Mouse (Mus musculus): ENCODE data around the gene 1700092M07Rik.

Gene 1700092M07Rik

DNA sequence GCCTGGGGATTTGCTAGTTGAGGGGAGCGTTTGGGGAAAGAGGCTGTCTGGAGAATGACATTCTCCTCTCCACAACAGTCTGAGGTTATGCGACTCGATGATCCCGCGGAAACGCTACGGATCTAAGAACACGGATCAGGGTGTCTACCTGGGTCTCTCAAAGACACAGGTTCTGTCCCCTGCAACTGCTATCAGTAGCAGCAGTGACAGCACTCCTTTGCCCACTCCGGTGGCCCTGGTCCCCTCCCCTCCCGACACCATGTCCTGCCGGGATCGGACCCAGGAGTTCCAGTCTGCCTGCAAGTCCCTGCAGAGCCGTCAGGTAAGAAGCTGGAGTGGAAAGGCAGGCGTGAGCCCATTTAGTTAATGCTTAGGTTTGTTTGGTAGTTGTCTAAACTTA is 1.7 kb downstream of the 1700092M07Rik start:
- no peak for DNase-seq (ENCODE audit: low read depth)

- DNase-seq (ENCODE audit: low read depth): no peak
These were observed 4.9 kb downstream of the 1700092M07Rik start for GRCm38 (mm10) chr19:8745382-8745781.

- no peak for DNase-seq (ENCODE audit: low read depth)
These were observed 6.8 kb downstream of the 1700092M07Rik start for GRCm38 (mm10) chr19:8747368-8747767.

- no peak for DNase-seq (ENCODE audit: low read depth)
These were observed 15.1 kb downstream of the 1700092M07Rik start for GRCm38 (mm10) chr19:8755652-8756051.

GRCm38 (mm10) chr19:8756635-8757387 is 16.3 kb downstream of the 1700092M07Rik start, which contains the start of gene Nxf1:
Nxf1 (plus strand) TSS chr19:8757073.
- DNase-seq (ENCODE audit: low read depth): peak; percentile 95

- DNase-seq (ENCODE audit: low read depth): peak; percentile 76
These were observed 17.0 kb downstream of the 1700092M07Rik start for GRCm38 (mm10) chr19:8757471-8757998.

DNA sequence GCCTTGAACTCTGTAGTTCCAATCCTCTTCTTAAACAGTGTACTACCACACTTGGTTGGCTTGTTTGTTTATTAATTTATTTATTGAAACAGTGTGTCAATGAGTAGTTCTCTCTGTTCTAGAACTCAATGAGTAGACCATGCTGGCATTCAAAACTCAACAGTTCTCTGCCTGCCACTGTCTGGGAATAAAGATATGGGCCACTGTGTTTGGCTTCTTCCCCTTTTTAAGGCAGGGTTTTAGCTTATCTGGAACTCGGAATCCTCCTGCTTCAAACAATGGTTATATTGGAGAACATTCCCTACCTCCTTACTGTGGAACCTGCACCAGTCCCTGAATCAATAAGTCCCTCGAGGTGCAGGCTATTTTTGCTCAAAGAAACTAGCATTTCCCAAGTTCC is 18.4 kb downstream of the 1700092M07Rik start:
- no peak for DNase-seq (ENCODE audit: low read depth)

DNA sequence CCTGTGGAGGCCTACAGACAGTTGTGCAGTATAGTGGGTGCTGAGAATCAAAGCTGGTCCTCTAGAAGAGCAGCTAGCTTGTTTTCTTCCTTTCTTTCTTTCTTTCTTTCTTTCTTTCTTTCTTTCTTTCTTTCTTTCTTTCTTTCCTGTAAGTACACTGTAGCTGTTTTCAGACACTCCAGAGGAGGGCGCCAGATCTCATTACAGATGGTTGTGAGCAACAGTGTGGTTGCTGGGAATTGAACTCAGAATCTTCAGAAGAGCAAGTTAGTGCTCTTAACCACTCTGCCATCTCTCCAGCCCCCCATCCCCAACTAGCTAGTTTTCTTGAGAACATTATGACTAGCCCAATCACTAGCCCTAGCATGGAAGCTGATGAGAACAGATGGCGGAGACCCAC is 20.2 kb downstream of the 1700092M07Rik start:
- DNase-seq (ENCODE audit: low read depth): no peak

GRCm38 (mm10) chr19:8763276-8763675 is 22.8 kb downstream of the 1700092M07Rik start:
- no peak for DNase-seq (ENCODE audit: low read depth)

DNA sequence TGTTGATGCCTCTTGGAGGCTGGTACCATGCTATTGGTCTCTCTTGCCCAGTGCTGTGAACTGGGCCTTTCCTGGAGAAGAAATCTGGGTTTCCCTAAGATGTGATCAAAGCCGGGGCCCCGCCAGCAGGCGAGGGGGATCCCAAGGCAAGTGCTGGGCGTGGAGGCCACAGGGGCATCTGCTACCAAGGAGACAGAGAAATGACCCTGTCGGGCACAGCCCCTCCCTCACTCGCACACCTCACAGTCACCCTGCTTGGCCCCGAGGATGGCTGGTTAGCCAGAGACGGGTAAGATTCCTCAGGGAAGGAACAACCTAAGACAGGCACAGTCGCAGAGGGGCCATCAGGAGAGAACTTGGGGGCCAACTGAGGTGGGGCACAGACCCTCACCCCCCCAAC is 25.0 kb downstream of the 1700092M07Rik start:
- DNase-seq (ENCODE audit: low read depth): no peak

DNA sequence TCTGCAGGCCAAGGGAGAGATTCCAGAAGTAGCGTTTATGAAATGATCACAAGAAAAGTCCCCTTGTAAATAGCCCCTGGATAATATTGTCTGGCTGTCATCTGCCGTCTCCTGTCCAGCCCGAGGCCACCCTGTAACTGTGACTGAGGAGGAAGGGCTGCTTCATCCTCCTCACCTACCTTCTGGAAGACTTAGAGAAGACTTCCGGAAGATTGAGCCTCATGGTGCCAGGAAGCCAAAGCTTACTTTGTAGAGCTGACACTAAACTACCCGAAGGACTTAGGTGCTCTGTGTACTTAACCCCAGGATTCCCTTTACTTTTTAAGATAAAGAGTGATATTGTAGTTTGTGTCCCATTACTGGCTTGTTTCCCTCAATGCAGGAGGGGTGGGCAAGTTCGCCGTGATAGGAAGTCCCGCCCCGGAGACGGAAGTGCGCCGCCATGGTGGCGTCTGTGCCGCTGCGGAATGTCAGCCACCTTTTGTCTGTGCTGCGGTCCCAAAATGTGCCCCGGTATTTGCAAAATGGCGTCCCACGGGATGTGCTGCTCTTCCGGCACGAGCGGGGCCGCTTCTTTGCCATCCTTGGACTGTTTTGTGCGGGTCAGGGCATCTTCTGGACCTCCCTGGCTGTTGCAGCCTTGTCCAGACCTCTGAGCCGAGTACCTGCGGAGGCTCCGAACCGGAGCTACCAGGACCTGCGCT is 30.2 kb downstream of the 1700092M07Rik start, which contains the start of gene Tmem223:
Gene Tmem223, plus strand, starts transcription at position 430 of the 704 bp plus-strand sequence.
- DNase-seq (ENCODE audit: low read depth): peak; percentile 89

DNA sequence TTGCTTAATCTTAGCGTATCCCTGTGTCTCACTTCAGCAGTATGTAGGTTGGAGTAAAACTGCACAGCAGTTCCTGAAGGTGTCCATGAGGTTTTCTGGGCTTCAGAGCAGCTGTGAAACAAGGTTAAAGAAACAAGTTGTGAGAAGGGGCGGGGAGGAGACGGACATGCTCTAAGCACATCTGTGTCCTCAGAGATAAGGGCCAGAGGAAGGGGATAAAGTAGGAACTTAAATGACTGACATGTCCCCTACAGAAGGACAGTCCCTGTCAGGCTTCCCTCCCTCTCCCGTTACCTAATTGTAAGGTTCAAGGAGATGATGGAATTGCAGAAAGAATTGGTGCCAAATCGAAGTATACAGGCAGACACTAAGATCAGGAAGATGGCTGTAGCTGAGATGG is 32.5 kb downstream of the 1700092M07Rik start:
- DNase-seq (ENCODE audit: low read depth): no peak

GRCm38 (mm10) chr19:8773409-8773808 is 32.9 kb downstream of the 1700092M07Rik start:
- no peak for DNase-seq (ENCODE audit: low read depth)

- peak; percentile 98 for DNase-seq (ENCODE audit: low read depth)
These were observed 33.7 kb downstream of the 1700092M07Rik start, which contains the start of gene Tmem179b for GRCm38 (mm10) chr19:8774086-8774835. Tmem179b (minus strand) TSS chr19:8774467.

DNA sequence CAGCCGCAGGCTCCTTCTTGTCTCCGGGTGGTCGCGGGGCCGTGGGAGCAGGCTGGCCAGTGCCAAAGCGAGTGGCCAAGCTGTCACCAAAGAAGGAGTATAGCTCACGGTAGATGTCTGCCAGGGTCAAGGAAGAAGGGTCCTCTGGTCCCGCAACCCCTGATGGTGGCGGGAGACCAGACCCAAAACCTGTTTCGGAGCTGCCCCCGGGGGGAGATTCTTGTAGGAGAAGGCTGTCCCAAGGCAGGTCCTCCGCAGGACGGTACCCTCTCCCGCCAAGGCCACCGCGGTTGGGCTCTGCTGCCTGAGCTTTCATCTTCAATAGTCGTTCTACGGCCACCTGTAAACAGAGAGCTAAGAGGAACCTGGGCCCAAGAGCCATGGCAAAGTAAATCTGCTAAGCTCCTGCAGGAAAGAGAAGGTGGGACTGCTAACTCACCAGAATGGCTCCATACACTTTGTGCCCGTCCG is 34.5 kb downstream of the 1700092M07Rik start:
- no peak for DNase-seq (ENCODE audit: low read depth)

DNA sequence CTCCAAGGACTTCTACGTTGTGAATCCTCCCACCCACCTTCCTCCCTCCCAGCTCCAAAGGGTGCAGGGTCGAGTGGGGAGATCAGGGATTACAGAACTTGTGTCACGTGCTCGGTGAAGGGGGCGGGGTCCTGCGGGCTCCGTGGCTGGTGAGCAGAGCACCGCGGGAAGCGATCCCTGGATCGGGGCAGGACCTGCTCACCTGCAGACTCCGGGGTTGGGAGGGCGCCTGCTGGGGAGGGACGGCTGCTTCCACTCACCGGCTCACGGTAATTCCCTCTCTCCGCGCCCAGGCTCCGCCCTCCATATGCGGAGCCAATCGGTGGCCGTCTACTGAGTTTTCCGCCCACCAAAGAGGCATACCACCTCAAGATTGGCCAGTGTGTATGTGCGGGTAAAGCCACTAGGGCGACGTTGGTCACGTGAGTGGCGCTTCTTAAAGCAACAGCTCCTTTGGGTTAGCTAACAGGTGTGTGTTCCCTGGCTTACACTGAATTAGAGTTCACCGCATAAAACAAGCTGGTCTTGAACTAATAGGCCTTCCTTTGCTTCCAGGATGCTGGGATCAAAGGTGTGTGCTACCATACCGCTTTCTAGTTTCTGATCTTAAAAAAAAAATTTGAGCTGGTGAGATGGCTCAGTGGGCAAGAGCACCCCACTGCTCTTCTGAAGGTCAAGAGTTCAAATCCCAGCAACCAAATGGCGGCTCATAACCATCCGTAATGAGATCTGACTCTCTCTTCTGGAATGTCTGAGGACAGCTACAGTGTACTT is 45.7 kb downstream of the 1700092M07Rik start, which contains the start of gene Taf6l:
Gene Taf6l, minus strand, starts transcription at position 410 of the 774 bp plus-strand sequence.
- DNase-seq (ENCODE audit: low read depth): peak; percentile 96

GRCm38 (mm10) chr19:8788521-8788920 is 48.0 kb downstream of the 1700092M07Rik start:
- DNase-seq (ENCODE audit: low read depth): no peak

DNA sequence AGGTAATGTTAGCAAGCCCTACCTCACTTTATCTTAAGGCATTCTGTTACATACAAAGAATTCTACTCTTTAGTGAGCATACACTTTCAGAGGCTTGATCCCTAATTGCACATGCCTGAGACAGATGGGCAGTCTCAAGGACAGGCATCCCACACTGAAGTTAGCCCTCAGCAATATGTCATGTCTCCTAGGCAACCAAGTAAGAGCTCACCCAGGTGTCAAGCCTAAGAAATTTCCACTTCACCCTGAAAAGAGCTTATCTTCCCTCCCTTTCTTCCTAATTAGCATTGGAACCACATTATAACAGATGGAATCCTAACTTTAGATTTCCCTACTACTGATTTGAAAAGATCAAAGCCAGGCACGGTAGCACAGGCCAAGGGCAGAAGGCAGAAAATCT is 48.7 kb downstream of the 1700092M07Rik start:
- DNase-seq (ENCODE audit: low read depth): no peak

DNA sequence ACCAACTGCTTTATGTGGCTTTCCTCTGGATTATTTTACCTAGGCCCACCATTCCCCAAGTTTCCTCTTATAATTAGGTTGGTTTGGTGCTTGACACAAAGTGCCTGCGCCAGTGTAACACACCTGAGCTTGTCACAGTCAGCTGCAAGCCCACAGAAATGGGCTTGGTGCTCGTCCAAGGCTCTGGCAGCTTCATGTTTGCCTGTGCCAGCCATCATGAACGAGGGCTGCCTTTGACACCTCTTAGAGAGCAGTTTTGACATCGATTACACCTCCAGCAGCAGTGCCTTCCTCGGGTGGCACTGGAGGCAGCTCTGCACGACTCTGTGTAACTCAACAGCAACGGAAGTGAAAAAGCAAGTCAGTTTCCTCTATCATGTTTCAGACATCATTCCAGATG is 49.7 kb downstream of the 1700092M07Rik start:
- no peak for DNase-seq (ENCODE audit: low read depth)
